Mouse (Mus musculus): Measurements from ENCODE around the gene Slc25a21. TPM values are rescaled to one million over a fixed set of nuclear protein-coding genes. Genes with fewer than 3 reads are reported as not detected.

Slc25a21 gene
- total RNA-seq, 2 experiments from 2014 or later: 0.17 to 0.54 TPM

DNA sequence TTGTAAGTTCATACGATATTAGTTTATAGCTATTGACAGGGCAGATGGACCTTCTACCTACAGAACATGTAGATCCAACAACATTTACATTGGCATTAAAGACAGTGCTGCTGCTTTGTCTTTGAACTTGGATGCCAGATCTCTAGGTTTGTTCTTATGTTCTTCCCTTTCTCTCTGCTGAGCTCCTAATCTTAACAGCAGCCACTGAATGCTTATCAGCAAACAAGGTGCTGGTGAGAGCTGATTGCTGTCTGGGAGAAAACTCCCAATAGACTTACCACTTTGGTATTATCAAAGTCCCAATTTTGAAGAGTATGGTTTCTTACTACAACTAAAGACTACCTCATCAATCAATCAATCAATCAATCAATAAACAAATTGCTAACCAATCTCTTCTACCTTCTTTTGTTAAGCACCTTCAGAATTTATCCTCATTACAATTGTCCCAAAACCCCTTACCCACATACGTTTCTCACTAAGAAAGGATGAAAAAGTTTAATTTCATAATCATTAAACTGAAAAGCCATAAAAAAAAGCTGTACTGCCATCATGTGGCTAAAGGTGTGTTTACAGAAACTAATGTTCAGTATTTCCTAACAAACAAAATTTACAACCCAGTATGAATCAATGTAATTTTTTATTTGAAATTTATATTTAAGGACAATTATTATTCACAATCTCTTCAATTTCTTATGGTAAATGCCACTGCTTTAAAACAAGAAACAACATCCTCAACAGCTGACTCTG lies 12.7 kb downstream of the Slc25a21 start:
- DNase-seq: no peak

DNA sequence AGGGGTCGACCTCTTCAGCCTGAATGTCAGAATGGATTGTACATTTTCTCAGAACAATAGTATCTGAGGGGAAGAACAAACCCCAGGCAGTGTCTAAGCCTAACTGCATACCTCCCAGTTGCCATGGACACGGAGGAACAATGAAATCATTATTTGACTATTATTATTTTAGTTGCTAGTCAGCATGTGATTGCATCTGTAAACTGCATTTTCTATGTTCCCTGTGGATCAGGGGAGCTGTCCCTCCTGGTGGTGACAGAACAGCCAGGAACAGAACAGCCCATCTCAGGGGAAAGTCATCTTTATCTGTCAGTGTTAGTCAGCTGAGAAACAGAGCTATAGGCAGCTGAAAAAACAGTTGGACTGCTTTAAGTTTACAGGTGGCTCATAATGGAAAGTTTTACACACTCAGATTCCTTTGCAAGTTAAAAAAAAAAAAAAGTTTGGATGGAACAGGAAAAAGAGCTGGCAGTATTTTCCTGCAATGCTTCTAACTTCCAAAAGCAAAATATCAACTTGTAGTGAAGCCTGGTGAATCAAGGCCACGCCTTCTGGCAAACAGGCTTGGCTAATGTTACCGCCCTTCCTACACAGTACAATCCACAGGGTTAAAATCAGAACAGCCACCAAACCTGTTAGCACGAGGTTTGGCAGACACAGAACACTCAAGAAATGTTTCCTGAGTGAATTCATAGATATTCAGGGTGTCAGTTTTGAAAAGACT lies 17.6 kb downstream of the Slc25a21 start:
- DNase-seq: peak; percentile 22

DNA sequence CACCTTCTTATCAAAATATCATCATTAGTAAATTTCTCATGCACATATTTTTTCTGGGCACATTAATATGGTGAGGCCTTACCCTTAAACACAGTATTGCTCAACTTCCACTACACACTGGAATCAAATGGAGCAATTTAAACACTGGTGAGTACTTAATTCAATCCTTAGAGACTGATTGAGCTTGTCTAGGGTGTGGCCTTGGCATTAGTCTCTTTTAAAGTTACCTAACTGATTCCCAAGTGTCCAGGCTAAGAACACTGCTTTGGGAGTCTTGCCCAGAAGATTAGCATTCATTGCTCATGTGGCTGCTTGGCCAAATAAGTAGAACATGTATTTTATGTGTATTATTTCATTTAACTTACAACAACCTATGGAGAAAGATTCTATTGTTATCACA lies 18.5 kb downstream of the Slc25a21 start:
- no peak for DNase-seq

DNA sequence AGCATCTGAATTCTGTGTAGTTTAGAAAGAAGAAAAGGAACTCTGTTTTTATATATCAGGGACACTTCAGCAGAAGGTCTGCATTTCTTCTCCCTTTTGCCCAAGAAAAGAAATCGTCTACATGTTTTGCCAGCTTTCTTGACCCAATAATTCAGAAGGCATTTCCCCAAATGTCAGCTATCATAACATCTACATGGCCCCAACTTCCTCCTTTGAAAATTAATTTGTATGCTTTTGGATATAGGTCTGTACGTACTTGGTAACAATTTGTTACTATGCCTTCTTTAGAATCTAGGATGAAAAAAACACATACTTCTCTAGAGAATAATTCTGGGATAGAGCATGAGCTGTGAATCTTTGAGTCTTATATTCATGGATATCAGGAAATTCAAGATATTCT lies 34.0 kb downstream of the Slc25a21 start:
- no peak for DNase-seq

DNA sequence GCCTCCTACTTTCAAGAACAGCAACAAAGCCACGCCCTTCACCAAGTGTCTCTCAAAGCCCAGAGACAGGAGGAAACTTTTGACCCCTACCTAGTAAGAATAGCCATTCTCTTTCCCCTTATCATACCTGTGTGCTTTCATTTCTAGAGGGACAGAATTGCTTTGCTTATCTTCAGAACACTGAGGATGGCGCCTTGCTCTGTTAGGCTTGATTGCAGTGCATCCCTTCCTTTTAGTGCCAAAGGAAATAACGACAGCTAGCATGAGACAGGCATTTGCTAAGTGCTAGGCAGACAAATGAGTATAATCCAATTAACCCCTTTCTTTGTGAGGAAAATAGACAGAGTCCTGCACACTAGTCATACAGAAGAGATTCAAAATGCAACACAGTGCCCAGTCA lies 34.4 kb downstream of the Slc25a21 start:
- DNase-seq: no peak

DNA sequence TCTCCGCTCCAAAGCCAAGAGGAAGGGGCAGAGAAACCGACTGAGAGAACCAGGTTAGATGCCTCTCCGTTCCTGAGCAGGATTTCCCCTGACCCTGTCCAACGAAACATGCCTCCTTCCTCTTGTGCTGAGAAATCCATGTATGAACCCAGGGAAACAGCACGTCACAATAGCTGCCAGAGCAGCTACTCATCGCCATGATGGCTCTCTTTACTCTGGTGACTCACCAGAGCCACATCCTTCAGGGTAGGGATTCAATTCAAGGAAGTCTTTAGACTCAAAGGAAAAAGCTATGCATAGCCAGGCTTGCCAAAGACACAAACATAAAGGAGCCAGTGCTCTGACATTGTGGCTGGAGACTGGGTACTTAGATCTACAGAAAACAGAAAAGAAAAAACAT lies 37.4 kb downstream of the Slc25a21 start:
- no peak for DNase-seq

DNA sequence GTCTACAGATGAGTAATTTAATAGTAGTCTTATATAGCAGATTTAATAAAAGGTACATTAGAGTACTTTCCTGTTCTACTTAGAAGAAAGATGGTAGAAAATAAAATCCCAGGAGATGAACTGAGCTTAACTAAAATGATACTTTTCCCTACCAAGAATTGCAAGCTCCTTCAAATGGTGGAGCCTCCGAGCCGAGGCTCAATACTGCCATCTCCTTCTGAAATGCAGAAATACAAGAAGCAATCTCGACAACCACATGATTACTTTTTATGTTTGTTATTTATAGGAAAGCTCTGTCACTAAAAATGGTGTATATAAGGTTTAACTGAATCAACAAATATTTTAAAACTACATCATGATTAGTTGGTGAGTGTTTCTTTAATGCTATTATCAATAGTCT lies 39.0 kb downstream of the Slc25a21 start:
- no peak for DNase-seq

DNA sequence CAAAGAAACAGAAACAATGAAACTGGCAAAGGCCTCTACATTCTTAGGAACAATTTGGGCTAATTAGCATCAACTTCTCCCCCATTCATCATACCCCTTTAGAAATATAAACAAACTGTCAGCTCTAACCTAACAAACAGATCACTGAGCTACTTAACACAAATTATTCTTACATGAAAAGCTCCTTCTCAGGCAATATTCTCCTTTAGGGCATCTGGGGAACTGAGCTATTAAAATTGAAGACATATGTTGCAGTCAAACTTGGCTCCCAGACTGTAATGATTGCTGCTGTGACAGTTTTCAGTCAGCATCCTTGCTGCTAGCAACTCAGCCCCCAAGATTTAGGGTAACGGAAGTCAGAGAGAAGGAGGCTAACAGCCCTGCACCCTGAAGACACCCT lies 58.3 kb downstream of the Slc25a21 start:
- no peak for DNase-seq

DNA sequence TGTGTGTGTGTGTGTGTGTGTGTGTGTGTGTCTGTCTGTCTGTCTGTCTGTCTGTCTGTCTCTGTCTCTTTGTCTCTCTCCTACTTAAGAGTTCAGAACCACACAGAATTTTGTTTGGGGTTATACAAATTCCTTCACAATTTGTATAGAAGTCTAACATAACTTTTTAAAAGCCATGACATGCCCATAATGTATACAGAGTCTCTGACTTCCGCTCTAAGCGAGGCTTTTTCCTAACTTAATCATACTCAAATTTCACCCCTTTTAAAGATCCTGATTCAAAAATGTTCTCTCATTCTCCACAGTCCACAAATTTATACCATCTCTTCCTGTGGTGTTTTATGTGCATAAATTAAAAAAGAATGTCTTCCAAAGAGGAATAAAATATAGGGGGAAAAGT lies 59.5 kb downstream of the Slc25a21 start:
- no peak for DNase-seq

DNA sequence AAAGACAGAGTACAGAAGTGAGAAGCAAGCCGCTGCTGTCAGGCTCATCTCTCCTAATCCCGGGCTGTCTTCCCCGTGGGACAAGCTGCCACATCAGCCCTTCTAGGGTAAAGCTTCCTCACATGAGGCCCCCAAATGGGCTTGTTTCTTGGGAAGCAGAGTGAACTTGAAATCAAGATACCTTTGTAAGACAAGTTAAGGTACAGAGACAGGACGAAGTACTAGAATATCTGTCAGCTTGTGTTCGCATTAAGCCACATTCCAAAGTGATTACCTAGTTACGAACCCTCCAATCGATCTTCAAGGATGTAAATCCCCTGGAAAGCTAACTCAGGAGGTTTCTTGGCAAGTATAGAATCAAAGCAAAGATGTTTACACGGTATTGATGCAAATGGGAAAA lies 78.7 kb downstream of the Slc25a21 start:
- DNase-seq: no peak

DNA sequence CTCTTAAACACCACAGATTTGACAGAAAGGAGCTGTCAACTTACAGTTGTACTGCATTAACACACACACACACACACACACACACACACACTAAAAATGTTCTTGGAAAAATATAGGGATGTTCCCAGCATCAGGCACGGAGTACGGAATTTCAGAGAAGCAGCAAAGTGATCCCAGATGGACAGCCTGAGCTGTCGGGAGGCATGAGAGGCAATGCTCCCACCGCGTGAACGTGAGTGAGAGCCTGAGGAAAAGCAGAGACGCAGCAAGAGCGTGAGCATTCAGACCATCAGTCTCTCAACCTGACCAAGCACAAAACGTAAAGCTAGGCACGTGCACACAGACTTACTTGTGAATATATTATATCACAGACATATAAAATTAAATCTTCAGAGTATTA lies 81.8 kb downstream of the Slc25a21 start:
- DNase-seq: no peak

DNA sequence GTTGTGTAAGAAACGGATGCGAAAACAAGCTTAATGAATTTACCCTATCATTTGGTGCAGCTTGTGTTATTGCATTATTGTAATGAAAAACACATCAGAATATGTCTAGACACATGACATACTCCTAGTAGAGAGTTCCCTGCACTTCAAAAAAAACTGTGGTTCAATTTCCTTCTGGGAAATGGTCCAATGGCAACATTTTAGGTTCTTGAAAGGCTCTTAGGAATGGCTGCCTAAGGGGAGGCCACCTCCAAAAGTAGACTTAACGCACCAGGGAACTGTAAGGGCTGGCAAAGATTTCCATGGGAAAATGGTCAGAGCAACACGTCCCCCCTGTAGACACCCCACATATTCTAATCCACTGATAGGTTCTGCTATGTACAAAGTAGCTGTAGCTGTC lies 87.9 kb downstream of the Slc25a21 start:
- DNase-seq: no peak

DNA sequence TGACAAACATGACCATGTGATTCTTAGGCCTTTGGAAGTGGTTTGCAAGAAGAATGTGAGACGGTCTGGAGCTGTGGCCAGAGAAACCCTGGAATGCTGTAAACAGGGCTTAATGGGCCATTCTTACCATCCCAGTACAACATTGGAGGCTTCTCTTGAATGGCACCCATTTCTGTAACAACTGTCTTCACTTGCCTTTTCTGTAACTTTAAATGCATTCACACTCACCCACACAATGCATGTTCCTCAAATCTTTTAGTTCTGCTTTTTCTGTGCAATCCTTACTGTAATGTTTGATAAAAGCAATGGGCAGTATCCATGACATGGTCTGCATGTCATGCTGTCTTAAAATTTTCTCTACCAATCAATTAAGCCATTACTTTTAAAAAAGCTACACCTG lies 95.0 kb downstream of the Slc25a21 start:
- no peak for DNase-seq

DNA sequence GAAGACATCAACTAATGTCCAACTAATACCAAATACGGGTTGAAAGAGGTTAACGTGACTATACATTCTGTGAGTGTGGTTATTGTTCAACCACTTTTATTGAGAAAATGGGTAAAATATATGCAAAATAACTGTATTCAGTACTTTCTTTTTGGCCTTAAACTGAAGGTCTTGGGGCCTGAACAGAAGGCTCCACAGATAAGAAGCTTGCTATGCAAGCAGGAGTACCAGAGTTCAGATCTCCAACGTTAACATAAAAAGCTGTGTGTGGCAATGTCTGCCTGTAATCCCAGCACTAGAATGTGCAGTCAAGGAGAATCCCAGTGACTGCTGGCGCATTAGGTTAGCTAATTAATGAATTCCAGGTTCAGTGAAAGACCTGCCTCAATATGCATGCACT lies 96.7 kb downstream of the Slc25a21 start:
- DNase-seq: no peak

DNA sequence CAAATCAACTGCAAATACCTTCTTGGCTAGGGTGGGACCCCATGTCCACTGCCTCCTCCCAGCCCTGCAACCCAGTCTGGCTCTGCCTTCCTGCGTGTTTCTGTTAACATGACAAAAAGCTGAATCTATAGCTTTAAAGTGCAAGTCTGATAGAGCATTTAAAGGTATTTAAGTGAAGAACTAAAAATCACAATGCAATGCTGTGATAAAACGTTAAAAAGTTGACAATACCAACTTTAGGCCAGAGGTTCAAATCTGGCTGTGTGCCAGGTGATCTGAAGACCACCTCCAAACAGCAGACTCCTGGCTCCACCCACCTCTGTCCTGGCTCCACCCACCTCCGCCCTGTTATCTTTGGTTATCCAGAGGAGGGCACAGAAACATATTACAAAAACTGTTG lies 98.2 kb downstream of the Slc25a21 start:
- DNase-seq: no peak

DNA sequence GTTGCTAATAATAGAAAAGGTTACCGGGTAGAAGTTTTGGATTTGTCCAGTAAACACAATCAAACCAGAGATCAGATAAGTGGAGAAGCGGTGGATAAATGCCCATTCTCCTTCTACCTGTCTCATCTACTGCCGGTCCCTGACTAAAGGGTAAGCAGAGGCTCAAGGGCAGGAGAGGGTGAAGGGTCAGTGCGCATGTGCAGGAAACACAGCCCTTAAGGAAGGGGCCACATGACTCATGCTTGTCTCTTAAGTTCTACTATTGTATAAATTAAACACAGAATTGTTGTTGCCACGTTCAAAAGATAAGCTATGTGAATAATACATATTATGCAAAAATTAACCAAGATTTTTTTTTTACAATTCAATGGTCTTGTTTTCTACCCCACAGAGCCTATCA lies 98.9 kb downstream of the Slc25a21 start:
- no peak for DNase-seq

DNA sequence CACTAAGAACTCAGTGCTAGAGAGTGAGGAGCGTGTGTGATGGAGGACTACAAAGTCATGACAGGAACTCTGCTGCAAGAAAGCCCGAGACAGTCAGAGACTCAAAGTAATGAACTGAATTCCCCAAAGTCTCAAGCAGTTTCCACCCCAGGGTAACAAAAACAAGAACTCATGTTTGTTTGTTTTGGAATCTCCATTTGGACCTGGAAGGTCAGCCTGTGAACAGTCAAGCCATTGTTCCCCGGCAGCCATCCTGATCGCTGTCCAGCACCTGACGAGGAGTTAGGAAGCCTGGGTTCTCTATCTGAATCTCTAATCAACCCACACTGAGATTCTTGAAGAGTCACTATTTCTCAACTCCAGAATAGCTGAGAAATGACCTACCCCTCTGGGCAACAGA lies 104.2 kb downstream of the Slc25a21 start:
- no peak for DNase-seq

DNA sequence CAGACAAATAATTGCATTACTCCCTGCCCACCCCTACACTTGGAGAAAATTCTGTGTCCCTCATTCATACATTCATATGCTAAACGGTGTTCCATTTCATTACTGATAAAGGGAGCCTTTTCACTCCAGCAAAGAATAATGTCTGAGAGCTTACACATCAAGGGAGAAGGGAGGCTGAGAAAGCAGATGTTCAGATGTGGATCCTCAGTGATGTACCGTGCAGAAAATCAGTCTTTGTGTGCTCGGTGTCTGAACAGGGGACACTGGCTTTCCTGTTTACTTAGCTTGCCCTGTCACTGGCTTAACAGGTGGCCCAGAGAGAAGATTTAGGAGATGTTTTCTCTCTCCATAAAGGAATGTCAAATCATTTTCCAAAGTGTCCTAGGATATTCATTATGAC lies 112.8 kb downstream of the Slc25a21 start:
- no peak for DNase-seq

DNA sequence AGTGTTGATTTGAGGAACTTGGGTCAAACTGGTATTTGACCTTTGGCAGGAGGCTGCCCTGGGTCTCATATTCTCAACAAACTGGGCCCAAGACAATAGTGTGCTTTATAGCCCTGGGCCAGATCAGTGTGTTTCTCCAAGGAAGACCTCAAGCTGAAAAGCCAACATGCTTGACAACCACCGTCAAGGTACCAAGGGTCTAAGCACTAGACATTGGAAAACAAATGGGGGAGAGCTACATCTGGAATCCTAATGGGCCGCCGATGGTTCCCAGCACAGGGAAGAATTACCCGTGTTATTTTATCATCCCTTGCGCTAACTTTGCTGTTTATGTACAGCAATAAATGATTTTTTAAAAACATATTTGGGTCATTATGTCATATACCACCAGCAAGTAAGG lies 113.7 kb downstream of the Slc25a21 start:
- DNase-seq: no peak

DNA sequence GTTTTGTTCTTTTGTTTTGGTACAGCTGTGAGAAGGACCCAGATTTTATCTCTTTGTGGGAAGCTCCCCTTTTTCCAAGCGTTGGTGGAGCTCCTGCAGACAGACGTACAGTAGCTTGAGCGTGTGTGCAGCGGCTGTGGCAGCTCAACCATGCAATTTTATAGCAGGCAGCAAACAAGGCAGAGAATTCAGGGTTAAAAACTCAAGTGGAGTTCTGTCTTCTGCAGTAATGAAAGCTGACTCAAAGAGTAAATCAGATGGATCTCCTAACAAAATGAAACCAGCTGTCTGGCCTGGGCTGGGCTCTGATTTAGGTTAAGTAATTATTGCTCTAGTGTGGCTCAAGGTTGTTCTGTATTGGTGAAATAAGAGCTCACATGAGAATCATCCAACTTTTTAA lies 120.7 kb downstream of the Slc25a21 start:
- DNase-seq: no peak

DNA sequence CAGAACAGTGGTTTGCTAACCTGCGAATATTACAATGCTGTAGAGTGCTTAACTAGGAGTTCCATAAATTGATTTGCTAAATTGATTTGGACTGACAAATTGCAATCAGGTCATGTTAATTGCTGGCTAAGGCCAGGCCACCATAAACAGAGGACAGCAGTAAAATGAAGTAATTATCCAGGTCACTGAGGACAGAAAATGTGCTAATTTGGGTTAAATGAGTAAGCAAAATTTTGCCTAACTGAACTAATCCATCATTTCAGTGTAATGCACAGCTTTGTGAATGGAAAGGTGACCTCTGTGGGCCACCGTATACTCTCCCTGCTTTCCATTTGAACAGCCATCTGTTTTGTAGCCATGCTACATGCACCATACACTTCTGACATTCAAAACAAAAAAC lies 124.7 kb downstream of the Slc25a21 start:
- no peak for DNase-seq

DNA sequence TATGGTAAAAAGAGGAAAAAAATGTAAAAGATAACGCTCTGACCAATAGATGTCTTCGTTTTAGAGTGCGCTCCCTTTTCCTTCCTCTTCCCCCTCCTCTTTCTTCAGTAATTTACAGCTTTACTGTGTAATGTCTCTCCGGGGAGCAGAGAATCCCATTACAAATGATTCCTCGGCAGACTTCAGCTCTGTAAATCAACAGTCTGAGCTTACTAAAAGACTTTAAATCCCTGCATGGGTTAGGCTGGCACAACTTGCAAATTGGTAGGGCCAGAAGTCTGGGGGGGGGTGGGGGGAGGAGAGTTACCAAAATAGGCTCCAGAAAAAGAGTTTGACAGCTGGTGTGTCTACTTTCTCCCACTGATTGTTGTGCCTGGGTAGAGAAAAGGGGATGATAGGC lies 128.7 kb downstream of the Slc25a21 start:
- DNase-seq: no peak

DNA sequence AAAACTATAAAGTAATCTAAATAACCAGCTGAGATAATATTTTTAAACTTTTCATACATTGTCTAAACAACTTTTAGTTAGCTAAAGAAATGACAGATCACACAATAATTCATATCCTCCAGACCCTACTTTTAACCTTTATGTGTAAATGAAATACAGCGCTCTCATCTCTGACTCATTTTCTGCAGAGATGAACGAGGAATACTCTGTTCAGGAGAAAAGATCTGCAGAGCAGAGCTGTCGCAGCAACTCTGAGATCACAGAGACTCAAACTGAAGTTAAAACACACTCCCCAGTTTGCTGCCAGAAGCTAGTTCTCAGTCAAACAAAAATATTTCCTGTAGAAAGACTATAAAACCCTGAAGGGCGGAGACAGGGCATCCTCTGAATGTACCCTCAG lies 177.5 kb downstream of the Slc25a21 start:
- DNase-seq: no peak

DNA sequence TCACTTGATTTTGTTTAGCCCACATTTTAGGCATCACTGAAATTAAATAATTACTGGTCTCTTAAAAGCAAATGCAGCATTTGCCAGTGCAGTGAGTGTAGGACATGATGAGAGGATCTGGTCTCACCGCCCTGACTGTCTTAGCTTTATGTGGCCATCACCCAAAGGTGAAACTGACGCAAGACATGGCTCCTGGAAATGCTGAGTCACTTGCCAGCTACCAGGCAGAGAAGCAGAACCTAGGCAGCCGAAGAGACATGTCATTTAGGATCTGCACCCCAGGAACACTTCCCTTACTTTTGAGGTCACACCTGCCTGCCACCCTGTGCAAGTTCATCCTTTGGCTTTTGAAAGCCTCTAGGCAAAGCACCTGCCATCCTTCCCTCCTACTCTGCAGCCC lies 180.4 kb downstream of the Slc25a21 start:
- DNase-seq: no peak

DNA sequence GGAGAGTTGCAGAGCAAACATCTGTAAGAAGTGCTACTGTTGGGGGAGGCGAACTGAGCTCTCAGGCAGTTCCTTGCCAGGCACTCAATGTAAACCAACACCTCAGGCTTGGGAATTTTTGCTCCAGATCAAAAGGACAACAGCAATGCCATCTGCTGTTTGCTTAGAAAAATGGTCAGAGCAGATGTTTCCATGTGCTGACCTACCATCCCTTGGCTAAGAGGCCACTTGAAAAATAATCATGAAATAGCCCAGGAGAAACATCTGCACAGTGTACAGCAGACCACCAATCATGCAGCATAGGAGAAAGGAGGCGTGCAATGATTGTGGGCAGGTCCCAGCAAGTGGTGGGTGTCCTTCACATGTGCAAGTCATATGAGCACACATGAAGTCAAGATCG lies 180.9 kb downstream of the Slc25a21 start:
- DNase-seq: no peak

All from heart, postnatal 4 days (tissue).